Mouse (Mus musculus) embryonic fibroblast, embryonic 13.5 days (primary cell): Measurements from ENCODE around the gene Atp1a2.

Experiments used
- CTCF ChIP-seq: IDR thresholded peaks from 2 replicates; pipeline ENCODE4 v1.5.1; 2011; ENCODE audit warnings: mild to moderate bottlenecking, control low read depth, low read length, moderate library complexity, borderline replicate concordance; ENCODE audit not compliant: insufficient read depth
- POLR2A ChIP-seq: IDR thresholded peaks from 2 replicates; pipeline ENCODE4 v1.6.1; 2011; ENCODE audit warnings: low read depth, mild to moderate bottlenecking, control low read depth, low read length, moderate library complexity

DNA sequence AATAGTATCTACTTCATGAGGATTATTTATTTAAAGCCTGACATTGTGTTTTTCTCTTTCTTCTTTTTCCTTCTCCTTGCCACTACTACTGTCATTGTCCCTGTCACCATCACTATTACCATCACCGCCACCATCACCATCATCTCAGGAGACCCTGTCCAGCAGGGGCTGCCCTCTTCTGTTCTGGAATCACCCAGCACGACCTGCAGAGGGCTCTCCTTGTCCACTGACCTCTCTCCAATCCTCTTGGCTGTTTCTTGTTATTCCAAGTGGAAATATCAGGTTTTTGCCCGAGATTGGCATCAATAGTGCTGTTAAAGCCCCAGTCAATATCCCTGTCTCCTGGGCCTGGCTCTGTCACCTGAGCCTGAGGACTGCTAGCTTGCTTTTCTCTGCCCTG is 35.6 kb upstream of the Atp1a2 start:
- TF ChIP-seq CTCF (no peak), POLR2A (no peak)
